Mouse (Mus musculus) olfactory bulb, adult 2 months (tissue): ENCODE measurements at regions not wholly inside any gene's neighbourhood (a gene's known extent, or its start where the extent isn't known, plus 50 kb on each side); places are given as distances from the start of the nearest gene placed in this dataset.

Experiments used
- CTCF ChIP-seq: fragments of 200-500 bp; IDR thresholded peaks from 2 replicates; pipeline ENCODE4 v1.5.1; 2012; ENCODE audit warnings: low read depth, mild to moderate bottlenecking, low read length, moderate library complexity; ENCODE audit not compliant: insufficient read depth
- POLR2A ChIP-seq: fragments of 200-500 bp; IDR thresholded peaks from 2 replicates; pipeline ENCODE4 v1.6.1; 2012; ENCODE audit warnings: mild to moderate bottlenecking, low read depth, low read length, moderate library complexity; ENCODE audit not compliant: insufficient read depth

GRCm38 (mm10) chr17:4425342-4425741 lies 568.8 kb upstream of the Arid1b start:
- no peak for TF ChIP-seq POLR2A
- TF ChIP-seq CTCF: no peak
